Mouse (Mus musculus): Measurements from ENCODE around the gene Nol3. TPM values are rescaled to one million over a fixed set of nuclear protein-coding genes. Genes with fewer than 3 reads are reported as not detected.

Gene Nol3
- total RNA-seq (2023) = not detected

DNA sequence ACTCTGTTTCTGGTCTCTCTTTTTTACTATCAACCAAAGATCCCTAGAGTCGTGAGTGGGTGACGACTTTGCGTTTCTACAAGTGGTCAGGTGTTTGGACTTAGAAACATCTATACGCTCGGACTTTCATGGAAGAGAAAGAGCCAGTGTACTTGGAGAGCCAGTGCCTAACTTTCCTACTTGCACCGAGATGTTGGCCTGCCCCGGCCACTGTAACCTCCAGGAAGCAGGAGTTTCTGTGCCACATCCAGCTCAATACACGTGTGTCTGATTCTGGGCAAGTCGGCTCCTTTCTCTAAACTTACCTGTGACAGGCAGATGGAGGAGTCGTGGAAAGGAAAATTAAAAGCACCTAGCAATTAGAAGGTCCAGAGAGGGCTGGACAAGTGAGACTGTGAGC, at the start of gene Nol3:
TSS of gene Nol3 (plus strand) at position 301 of the 400 bp plus-strand sequence.

GRCm38 (mm10) chr8:105254966-105255350, 21.0 kb upstream of the Nol3 start, which contains the start of gene B3gnt9:
TSS of gene B3gnt9 (minus strand) at chr8:105255153.

GRCm38 (mm10) chr8:105264024-105264982, 11.6 kb upstream of the Nol3 start, which contains the start of the genes Tradd and Fbxl8:
TSS of gene Tradd (minus strand) at chr8:105264609.
TSS of gene Fbxl8 (plus strand) at chr8:105264648.

DNA sequence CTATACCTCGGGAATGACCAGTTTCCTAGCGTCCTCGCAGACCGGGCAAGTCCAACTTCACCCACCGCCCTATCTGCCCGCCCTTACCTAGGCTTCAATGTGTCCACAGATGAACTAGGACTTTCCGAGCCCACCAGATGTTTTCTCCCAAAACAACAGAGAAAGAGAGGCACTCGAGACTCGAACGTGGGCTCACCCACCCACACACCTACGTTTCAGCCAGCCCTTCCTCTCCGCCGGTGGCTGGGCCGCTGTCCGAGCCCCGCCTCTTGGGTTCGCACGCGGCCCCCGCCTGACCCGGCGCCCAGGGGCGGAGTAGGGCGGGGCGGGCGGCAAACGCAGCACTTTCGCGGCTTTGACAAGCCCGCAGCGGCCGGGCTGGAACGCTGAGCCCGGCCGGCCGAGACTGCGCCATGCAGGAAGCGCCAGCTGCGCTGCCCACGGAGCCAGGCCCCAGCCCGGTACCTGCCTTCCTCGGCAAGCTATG, 6.4 kb upstream of the Nol3 start, which contains the start of gene Hsf4:
TSS of gene Hsf4 (plus strand) at position 341 of the 487 bp plus-strand sequence.

GRCm38 (mm10) chr8:105289805-105290460, 14.0 kb downstream of the Nol3 start, which contains the start of gene 4931428F04Rik:
TSS of gene 4931428F04Rik (minus strand) at chr8:105289864.

DNA sequence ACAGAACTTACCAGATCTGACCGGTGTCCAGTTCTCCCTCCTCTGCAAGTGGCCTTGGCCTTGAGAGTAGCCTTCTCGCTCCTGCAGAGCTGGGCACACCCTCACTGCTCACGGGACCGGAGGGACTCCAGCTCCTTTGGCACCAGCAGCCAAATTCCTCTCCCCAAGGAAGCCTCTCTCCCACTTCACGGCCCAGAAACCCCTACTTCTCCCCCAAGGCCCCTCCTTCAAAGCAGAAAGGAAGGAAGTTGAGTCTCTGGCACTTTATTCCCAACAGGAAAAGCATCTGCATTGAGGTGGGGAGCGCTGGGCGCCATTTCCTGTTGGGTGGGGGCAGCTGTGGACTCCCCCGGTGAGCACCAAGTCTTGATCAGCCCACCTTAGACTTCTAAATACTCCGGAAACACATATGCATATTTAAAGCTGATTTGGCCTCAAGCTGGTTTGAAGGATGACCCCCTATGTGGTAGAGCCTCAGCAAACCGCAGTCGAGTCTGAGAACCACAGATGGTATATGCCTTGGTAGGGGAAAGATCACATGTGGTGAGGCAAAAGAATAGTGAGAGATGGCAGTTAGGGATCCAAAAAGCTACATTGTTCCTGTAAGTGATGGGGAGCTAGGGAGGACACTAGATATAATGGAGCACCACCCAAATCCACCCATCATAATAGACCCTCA, 20.1 kb downstream of the Nol3 start, which contains the start of gene Exoc3l:
TSS of gene Exoc3l (minus strand) at position 207 of the 679 bp plus-strand sequence.

DNA sequence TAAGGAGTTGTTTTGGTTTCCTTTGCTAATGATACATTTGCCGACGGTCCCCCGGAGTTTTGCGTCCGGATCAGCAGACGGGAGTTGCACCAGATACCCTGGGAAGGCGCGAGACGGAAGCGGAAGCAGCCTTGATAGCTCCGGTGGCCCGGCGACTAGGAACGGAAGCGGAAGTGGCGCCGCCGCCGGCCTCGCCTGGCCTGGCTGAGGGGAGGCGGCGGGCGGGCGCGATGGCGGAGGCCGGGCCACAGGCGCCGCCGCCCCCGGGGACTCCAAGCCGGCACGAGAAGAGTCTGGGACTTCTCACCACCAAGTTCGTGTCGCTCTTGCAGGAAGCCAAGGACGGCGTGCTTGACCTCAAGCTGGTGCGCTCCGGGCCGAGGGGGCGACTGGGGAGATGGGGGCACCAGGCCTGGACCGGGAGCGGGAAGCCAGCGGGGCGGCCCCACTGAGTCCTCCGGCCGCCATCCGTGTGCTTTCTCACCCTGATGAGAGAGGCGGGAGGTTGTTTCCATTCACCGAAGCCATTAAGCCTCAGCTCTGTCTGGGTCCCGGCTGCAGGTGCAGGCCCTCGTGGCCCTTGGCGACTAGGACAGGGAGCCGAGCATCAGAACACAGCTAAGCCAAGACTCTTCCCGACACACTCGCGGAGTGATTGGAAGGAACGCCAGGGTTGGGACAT, 21.7 kb downstream of the Nol3 start, which contains the start of gene E2f4:
TSS of gene E2f4 (plus strand) at position 153 of the 682 bp plus-strand sequence.

DNA sequence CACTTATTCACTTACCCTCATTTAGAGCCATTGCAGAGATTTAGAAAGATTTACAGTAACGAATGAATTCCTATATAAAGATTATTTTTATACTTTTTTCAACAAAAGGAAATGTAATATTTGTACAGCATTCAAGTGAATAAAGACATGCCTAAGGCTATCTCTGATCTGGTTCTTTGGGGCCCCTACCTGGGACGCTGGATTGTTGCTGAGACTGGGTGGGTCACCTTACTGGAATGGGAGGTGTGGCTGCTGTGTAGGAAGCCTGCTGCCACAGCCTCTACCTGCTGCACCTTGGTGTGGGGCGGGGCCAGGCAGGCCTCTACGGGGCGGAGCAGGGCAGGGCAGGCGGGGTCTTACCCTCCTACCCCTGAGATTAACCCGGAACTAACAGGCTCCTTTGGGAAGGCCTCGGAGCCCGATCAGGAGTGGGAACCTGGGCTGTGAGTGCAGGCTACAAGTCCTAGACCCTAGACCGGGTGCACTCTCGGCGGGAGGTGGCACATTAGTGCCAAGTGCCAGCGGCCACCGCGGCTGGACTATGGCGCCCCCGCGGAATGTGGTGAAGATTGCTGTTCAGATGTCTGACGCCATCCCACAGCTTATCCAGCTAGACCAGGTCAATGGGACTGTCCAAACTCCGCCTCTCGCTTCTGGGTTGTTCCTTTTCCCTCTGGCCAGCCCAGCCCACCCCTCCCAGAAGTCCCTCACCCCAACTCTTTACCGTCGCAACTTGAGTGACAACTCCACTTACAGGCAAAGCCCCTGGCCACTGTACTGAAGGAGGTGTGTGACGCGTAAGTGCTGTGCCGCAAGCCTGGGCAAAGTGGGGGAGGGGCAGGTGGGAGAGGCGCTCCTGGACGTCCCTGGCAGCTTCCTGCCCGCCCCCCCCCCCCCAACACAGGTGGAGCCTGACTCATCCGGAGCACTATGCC, 29.5 kb downstream of the Nol3 start, which contains the start of gene Elmo3:
TSS of gene Elmo3 (plus strand) at position 391 of the 935 bp plus-strand sequence.

DNA sequence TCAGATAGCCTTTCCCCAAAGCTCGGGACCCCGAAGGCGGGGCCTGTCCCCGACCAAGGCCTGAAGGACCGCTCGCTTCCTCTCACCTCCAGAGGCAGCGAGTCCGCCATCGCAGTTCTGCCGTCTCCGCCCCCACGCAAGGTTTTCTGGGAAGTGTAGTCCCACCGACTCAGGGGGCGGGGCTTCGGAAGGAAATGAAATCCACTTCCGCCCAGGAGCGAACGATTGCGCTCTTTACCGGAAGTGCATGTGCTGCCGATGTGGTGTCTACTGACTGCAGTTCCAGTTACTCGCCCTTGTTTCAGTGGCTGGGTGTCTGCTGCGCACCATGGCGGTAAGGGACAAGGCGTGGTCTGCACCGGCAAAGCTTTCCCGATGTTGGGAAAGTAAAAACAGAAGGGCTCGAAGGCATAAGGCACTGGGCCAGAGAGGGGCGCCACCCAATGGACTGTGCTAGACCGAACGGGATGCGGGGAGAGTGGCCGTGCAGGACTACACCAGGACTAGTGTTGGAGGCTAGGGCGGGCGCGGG, 50.3 kb downstream of the Nol3 start, which contains the start of the genes Lrrc29 and Tmem208:
TSS of gene Lrrc29 (minus strand) at position 138 of the 532 bp plus-strand sequence.
TSS of gene Tmem208 (plus strand) at position 214 of the 532 bp plus-strand sequence.

Other genes starting within 250 kb of the Nol3 start
- gene Ces3a, start 227.5 kb upstream of the Nol3 start, total RNA-seq (2023) = not detected
- not detected for gene Ces3b, start 192.4 kb upstream of the Nol3 start, total RNA-seq (2023)
- gene Ces4a, start 144.3 kb upstream of the Nol3 start, total RNA-seq (2023) = not detected
- 10 to 100 TPM; 96.5 to 98.2 TPM for gene Cbfb, start 105.5 kb upstream of the Nol3 start, total RNA-seq (2023)
- gene D230025D16Rik, start 51.0 kb upstream of the Nol3 start, total RNA-seq (2023) = 10 to 100 TPM; 20.0 to 24.8 TPM
- 1 to 10 TPM; 1.1 to 1.7 TPM for gene B3gnt9, start 21.0 kb upstream of the Nol3 start, total RNA-seq (2023)
- 10 to 100 TPM; 25.4 to 28.9 TPM for gene Tradd, start 11.5 kb upstream of the Nol3 start, total RNA-seq (2023)
- 10 to 100 TPM in 1 of 2 experiments, 1 to 10 TPM in 1; 9.8 to 11.9 TPM for gene Fbxl8, start 11.5 kb upstream of the Nol3 start, total RNA-seq (2023)
- under 1 TPM in 1 of 2 experiments, not detected in 1; 0.59 TPM for gene Hsf4, start 6.3 kb upstream of the Nol3 start, total RNA-seq (2023)
- 1 to 10 TPM; 5.4 to 5.9 TPM for gene 4931428F04Rik, start 13.7 kb downstream of the Nol3 start, total RNA-seq (2023)
- gene Exoc3l, start 20.0 kb downstream of the Nol3 start, total RNA-seq (2023) = 1 to 10 TPM; 1.3 to 2.1 TPM
- gene E2f4, start 21.5 kb downstream of the Nol3 start, total RNA-seq (2023) = 10 to 100 TPM; 96.4 to 98.1 TPM
- 1 to 10 TPM; 3.6 to 5.5 TPM for gene Elmo3, start 29.5 kb downstream of the Nol3 start, total RNA-seq (2023)
- gene Lrrc29, start 50.1 kb downstream of the Nol3 start, total RNA-seq (2023) = 10 to 100 TPM in 1 of 2 experiments, 1 to 10 TPM in 1; 5.4 to 13.3 TPM
- gene Tmem208, start 50.2 kb downstream of the Nol3 start, total RNA-seq (2023) = 10 to 100 TPM; 28.9 to 33.3 TPM
- 10 to 100 TPM; 39.5 to 39.7 TPM for gene Fhod1, start 71.8 kb downstream of the Nol3 start, total RNA-seq (2023)
- 1 to 10 TPM in 1 of 2 experiments, under 1 TPM in 1; 0.89 to 1.5 TPM for gene Slc9a5, start 72.7 kb downstream of the Nol3 start, total RNA-seq (2023)
- gene Plekhg4, start 97.1 kb downstream of the Nol3 start, total RNA-seq (2023) = not detected
- not detected for gene Kctd19, start 137.4 kb downstream of the Nol3 start, total RNA-seq (2023)
- gene Lrrc36, start 137.4 kb downstream of the Nol3 start, total RNA-seq (2023) = not detected
- 1 to 10 TPM in 1 of 2 experiments, under 1 TPM in 1; 0.56 to 1.3 TPM for gene Tppp3, start 195.4 kb downstream of the Nol3 start, total RNA-seq (2023)
- gene Zdhhc1, start 220.8 kb downstream of the Nol3 start, total RNA-seq (2023) = 1 to 10 TPM; 4.0 to 5.3 TPM
- gene Hsd11b2, start 242.6 kb downstream of the Nol3 start, total RNA-seq (2023) = not detected